Mouse (Mus musculus): ENCODE data around the gene Smtnl2. TPM values are rescaled to one million over a fixed set of nuclear protein-coding genes. Genes with fewer than 3 reads are reported as not detected.

Smtnl2 gene
- total RNA-seq, 2 experiments from 2014 or later: 2.0 to 3.0 TPM

DNA sequence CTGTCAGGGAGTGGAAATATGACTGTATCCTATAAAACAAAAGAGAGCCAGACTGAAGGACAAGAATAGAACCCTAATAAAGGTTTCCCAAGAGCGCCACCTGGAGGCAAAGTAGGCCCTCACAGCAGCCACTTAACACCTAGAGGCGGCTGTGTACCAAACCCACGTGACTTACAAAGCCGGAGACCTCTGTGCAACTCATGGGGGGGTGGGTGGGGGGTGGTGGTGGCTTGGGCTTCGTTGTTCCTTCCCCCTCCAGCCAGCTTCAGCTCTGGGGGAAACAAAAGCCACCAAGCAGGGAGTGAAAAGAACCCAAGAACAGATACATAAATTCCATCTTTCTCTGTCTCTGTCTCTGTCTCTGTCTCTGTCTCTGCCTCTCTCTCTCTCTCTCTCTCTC, 17.2 kb upstream of the Smtnl2 start:
- DNase-seq (ENCODE audit: extremely low spot score in 1 of 2, low spot score in 1 of 2): peak in 1 of 2 experiments; percentile 83

DNA sequence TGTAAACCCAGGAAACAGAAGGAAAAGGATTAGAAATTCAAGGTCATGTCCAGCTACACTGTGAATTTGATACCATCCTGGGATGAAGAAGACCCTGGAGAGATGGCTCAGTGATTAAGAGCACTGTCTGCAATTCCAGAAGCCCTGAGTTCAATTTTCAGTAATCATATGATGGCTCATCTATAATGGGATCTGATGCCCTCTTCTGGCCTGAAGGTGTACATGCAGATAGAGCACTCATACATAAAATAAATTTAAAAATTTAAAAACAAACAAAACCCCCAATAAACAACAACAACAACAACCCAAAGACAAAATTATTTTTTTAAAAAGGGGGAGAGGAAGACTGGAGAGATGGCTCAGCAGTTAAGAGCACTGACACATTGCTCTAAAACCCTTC, 15.4 kb upstream of the Smtnl2 start:
- DNase-seq (ENCODE audit: extremely low spot score in 1 of 2, low spot score in 1 of 2): no peak

DNA sequence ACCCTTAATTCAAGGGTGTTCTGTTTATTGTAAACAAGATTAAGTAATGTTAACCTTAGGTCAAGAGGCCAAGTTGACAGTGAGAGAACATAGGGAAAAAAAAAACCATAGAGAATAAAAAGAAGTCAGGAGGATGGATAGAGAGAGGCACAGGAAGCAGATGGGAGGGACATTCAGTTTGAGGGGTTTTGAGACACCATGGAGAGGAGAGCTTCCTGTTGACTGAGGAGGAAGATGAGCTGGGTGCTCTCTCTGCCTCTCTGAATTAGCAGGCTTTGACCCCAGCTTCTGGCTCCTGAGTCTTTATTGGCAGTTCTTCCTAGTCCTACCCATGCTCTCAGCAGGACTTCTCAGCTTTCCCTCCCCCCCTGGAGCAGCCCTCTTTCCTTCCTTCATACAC, 13.7 kb upstream of the Smtnl2 start:
- no peak for DNase-seq (ENCODE audit: extremely low spot score in 1 of 2, low spot score in 1 of 2)

DNA sequence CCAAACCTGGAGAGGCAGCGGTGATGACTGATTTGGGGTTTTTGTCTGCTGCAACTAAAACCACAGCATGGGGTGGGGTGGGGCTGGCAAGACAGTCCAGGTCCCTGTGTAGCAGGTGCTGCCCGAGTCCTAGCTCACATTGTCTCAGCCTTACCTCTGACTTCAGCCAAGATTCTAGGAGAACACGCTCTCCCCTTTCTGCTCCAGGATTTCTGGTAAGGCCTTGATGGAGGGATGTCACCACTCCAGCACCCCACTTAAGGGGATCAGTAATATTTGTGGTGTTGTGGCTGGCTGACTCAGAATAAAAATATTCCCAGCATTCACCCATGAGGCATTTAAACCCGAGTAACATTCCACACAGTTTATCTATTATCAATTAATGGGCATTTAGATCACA, 12.2 kb upstream of the Smtnl2 start:
- no peak for DNase-seq (ENCODE audit: extremely low spot score in 1 of 2, low spot score in 1 of 2)

DNA sequence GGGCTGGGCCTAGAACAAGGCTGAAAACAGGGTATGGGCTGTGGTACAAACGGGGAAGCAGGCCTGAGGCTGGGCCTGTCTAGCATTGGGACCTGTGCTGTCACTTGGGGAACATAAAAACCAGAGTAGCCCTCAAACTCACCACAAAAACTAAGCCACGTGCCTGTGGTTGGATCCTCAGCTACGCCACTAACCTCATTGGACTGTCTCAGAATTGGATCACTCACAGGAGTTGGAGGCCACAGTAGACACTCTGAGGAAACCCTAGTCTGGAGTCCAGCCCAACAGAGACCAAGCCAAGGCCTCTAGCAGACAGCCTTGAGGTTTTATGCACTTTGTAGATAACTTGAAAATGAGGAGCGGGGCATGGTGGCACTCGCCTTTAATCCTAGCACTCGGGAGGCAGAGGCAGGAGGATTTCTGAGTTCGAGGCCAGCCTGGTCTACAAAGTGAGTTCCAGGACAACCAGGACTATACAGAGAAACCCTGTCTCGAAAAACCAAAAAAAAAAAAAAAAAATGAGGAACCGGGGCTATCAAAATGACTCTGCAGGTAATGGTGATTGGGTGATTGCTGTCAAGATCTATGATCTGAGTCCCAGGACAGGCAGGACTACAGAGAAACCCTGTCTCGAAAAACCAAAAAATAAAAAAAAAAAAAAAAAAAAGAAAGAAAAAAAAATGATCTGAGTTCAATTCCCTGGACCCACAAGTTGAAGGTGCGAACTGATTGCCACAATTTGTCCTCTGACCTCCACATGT, 10.2 kb upstream of the Smtnl2 start:
- DNase-seq (ENCODE audit: extremely low spot score in 1 of 2, low spot score in 1 of 2): no peak

DNA sequence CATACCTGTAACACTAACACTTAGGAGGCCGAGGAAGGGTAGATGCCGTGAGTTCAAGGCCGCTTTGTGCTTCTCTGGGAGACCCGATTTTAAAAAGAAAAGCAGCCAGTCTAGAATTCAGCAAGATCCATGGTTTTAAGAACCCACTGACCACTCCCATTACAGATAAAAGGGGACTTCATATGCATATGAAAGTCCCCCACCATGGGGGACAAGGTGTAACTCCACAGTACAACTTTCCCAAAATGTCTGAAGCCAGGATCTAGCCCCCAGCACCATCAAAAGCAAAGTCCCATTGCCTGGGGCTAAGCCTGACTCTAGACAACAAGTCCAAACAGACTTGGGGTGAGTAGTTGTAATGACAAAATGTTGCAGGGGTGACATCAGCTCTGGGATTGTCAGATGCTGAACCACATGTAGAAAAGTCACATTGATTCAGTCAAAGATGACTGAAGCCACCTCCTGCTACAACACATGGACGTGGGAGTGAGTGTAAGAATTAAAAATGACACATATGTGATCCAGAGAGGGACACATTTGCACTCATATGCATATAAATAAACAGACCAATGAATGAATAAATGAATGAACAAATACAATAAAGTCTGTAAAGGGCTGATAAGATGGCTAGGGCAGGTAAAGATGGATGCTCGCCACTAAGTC, 9.1 kb upstream of the Smtnl2 start:
- no peak for DNase-seq (ENCODE audit: extremely low spot score in 1 of 2, low spot score in 1 of 2)

DNA sequence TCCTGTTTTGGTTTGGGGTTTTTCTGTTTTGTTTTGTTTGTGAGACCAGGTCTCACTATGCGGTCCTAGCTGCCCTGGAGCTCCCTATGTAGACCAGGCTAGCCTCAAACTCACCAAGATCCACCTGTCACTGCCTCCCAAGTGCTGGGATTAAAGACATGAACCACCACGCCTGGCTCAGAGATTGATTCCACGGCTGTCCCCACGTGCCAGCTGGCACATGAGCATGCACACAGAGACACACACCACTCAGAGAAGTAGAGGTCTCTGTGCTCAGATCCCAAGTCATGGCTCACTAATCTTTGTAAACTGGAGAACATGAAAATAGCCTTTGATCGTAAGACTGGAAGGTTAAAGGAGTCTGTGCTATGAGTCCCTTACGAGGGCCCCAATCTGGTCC, 7.5 kb upstream of the Smtnl2 start:
- no peak for DNase-seq (ENCODE audit: extremely low spot score in 1 of 2, low spot score in 1 of 2)

DNA sequence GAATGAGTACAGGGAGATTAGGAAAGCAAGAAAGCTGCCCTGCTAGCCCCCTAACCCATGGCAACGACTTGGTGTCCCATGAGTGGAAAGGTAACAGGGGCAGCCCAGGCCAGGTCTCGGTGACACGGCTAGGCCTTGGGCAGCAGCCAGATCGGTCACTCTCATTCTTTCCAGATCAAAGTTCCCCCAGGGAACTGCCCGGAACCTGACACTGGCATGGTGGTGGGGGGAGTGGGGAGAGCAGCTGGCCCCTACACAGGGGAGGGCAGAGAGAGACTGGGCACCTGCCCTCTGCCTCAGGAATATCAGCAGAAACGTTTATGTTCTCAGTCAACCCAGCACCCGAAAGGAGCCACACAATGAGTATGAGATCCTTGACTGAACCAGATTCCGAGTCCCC, 6.7 kb upstream of the Smtnl2 start:
- no peak for DNase-seq (ENCODE audit: extremely low spot score in 1 of 2, low spot score in 1 of 2)

DNA sequence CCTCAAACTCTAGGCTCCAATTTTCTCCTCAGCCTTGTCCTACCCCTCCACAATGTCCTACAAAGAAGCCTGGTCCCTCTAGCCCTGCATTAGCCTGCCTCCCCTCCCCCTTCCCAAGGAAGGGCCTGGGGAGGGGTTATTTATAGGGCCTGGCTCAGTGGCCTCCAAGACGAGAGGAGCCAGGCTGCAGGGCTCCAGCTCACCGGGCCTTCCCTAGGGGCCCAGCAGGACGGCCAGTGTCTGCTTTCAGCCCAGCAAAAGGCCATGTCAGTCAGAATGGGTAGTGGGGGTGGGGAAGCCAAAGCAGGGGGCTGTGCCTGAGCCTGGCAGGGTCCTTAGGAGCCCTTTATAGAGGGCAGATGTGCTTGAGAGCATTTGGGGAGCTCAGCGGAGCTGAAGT, 5.9 kb upstream of the Smtnl2 start:
- no peak for DNase-seq (ENCODE audit: extremely low spot score in 1 of 2, low spot score in 1 of 2)

DNA sequence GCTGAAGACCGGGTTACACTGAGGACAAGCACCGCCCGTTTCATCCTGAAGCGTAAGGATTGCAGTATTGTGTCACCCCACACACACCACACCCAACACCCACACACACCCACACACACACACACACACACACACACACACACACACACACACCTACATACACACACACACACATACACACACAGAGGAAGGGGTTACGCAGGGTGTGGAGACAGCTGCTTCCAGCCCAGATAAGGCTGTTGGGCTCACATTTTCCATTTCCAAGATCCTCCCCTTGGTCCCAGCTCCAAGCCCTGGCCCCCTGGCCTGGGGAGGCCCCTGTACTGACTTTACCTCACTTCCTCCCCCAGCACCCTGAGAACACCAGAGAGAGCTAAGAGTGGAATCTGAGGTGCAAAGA, 5.2 kb upstream of the Smtnl2 start:
- DNase-seq (ENCODE audit: extremely low spot score in 1 of 2, low spot score in 1 of 2): no peak

DNA sequence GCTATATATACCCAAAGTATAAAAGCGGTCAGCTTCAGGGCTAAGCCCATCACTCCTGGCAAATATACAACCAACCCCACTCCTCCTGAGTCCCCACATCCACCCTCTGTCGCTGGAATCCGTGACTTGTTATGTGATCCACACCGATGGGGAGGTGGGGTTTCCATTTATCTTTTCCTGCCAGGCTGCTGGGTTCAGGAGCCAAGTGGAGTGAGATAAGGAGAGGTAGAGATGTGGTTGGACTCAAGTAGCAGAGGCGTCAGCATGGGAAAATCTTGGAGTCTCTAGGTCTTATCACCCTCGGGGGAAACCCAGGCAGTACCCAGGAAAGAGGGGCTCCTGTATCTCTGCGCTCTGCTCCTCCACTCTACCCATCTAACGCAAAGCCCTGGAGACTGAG, 3.6 kb upstream of the Smtnl2 start:
- DNase-seq (ENCODE audit: extremely low spot score in 1 of 2, low spot score in 1 of 2): no peak

DNA sequence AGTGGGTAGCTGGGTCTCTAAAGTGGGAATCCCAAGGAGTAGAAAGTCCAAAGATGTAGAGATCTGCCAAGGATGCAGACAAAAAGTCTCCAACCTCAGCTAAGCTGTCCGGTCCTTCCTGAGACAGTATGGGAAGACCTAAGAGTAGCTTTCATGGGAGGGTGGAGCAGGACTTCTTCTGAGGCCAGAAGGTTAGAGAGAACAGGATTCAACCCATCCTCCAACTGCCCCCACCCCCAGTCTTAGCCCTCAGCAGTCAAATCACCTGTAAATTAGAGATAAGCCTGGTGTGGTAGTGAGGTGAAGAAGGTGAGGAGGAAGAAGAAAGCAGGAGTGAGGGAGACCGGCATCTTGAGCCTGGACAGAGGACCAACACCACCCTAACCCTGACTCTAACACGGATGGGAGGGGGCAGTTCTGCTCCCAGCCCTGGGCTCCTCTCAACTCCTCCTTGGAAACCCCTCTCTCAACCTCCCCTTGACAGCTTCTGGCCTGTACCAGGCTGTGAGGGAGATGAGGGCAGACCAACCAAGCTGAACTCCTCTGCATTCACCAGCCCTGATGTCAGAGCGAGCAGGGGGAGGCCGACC, 2.2 kb upstream of the Smtnl2 start:
- DNase-seq (ENCODE audit: extremely low spot score in 1 of 2, low spot score in 1 of 2): no peak

DNA sequence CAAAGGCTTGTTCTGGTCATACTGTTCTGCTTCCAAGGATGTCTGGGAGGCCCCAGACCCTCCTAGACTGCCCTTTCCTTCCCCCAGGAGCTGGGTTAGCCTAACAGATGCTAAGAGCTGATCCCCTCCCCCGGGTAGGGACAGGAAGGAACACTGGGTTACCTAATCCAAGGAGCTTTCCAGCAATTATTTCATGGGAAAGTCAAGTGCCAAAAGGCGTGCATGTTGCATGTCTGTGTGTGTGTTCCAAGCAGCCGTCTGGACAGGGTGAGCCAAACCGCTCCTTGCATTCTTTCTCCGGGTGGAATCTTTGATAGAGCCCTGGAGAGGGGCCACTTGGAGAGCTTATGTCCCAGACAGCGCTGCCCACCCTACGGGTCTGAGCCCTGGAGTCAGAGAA, 1.5 kb upstream of the Smtnl2 start:
- DNase-seq (ENCODE audit: extremely low spot score in 1 of 2, low spot score in 1 of 2): no peak

DNA sequence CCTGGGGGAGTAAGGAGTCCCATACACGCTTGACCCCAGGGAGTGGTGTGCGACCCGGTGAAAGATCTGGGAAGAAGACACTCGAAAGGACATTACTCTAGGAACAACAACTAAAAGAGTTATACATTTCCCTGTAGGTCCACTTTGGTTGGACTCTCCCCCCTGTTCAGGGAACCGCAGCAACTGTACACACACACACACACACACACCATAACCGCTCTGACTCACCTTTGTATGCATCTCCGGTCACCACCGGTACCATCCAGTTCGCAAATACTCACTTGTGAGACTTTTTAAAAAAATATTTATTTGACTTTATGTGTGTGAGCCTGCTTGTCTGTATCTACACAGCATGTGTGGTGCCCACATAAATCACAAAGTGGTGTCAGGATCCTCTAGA, 432 bp upstream of the Smtnl2 start:
- DNase-seq (ENCODE audit: extremely low spot score in 1 of 2, low spot score in 1 of 2): no peak

DNA sequence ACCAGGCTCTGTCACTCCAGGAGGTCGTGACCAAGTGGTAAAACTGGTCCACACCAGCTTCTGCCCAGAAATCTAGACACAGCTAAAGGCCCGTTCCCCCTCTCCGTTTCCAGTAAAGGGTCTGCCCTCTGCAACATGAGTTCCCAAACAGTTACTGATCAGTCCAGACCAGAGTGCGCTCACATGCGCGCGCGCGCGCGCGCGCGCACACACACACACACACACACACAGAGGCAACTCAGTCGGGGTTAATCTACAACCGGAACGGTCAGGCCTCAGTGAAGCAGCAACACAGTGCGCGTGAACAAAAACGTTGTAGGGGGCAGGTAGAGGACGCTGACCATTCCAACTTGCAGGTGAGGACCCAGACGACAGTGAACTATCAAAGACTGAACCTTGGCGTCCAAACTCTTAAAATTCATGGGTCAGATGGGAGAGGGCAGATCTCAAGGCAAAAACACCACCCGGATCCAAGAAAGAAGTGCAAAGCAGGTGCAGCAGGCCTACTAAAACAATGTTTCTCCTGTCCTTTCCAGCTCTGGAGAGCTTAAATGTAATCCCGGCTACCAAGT, 906 bp downstream of the Smtnl2 start:
- no peak for DNase-seq (ENCODE audit: extremely low spot score in 1 of 2, low spot score in 1 of 2)

DNA sequence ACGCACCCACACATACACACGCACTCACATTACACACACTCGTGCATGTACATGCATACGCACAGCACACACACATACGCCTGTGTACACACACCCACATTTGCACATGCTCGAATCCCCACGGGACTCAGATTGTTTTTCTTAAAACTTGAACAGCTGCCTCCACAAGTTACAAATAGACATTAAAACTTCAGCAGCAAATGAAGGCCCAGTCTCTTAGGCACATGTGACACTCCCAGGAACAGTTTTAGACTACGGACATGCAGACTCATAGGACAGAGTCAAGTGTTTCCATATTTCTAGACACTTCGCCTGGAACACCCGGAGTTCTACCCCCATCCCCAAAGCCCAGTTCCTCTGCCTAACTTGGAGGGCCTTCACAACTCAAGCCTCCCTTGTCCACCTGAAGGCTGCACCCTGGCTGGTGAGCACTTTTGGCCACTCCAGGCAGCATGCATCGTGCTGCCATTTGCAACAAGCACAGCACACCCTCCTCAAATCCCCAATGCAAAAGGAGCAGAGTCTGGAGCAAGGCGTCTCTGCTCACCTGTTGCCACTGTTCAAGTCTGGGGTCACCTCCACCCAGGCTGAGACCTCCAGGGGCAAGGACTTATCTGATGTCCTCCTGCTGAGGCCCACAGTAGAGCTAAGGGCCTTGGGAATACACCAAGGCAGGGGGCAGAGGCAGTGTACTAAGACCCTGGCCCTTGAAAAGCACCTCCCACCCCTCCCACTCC, 1.7 kb downstream of the Smtnl2 start:
- DNase-seq (ENCODE audit: extremely low spot score in 1 of 2, low spot score in 1 of 2): no peak

DNA sequence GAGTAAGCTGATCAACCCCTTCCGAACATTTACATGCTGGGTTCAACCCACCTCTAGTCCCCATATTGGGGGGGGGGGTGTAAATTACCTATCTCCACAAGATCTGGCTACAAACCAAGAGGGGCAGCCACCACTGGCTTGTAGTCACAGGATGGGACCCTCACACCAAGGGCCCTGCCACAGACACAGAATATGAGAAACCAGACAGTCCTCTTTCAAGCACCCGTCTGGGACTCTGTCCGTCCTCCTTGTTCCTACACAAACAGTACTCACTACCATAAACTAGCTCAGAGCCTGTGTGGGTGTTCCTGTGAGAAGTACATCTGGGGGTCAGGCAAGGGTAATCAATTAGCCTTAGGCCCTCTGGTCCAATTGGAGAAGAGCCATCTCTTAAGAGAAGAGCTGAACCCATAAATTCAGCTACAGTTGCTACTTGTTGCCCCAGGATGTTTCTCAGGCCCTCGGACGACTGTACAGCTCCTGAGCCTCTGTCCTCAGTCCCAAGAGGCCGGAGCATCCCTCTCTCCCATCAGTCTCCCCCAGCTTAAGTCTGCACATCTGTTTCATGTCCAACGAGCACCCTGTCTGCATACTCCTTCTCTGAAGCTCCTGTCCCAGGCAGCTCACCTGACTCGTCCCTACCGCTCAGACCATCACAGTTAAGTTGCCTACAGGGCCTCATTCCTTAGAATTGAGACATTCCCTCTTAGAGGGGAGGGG, 2.9 kb downstream of the Smtnl2 start:
- DNase-seq (ENCODE audit: extremely low spot score in 1 of 2, low spot score in 1 of 2): no peak

DNA sequence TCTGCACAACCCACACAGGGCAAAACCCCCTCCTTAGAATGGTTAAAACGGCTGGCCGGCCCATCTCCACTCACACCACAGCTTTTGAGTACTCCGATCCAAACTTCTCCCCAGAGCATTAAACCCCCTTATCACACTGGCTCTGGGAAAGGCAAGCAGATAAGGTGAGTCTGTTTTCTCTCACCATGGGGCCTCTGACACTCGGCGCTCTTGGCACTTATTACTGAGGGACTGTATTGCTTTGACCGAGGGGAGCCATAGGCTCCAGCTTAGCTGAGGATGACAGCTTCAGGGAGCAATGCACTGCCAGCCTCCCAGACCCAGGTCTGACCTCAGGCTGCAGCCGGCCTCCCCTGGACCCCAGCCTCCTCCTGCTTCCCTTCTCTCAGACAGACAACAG, 3.9 kb downstream of the Smtnl2 start:
- no peak for DNase-seq (ENCODE audit: extremely low spot score in 1 of 2, low spot score in 1 of 2)

DNA sequence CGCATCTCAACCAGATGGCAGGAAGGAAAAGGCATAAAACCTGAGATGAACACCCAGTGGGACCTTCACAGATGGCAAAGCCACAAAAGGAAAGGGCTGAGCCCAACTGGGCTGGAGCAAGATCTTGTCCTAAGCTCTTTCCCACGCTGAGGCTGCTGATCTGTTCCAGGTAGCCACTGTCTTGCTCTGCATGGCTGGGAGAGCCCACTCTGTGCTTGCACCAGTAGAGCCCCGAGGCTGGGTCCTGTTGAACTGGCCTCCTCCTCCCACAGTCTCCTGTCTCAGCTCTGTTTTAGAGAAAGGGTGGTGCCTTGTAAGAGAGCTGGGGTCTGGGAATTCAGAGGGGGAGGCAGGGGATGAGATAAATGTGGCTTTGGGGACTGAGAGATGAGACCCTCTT, 4.4 kb downstream of the Smtnl2 start:
- DNase-seq (ENCODE audit: extremely low spot score in 1 of 2, low spot score in 1 of 2): no peak

DNA sequence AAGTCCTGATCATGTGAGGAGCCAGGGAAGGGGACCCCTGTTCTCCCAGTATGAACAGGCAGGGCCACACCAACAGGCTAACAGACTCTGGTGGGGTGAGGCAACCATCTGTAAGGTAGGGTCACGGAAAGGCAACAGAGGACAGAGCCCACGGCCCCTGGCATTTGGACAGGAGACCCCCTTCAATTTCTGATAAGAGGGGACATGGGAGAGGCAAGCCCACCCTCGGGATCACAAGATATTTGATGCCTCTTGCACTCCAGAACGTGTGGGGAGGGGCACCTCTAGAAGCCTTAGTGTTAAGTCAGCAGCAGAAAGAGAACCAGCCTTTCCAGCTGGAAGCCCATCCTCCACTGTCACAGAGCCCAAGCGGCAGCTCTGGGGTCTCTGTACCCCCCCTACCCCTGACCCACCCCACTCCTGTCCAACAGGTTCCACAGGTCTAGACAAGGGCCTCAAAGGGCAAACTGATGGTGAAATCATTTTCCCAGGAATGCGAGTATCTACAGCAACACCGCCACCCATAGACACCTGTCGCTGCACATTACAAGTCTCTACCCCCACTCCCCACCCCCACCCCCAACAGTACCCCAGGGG, 5.3 kb downstream of the Smtnl2 start:
- DNase-seq (ENCODE audit: extremely low spot score in 1 of 2, low spot score in 1 of 2): no peak

Data from layer of hippocampus, postnatal 25 days (tissue).